Mouse (Mus musculus): ENCODE results near the gene Nhej1. TPM values are rescaled to one million over a fixed set of nuclear protein-coding genes. Genes with fewer than 3 reads are reported as not detected.

Gene Nhej1
- polyA plus RNA-seq, 1 experiment from 2014 or later = 12.1 TPM

- WGBS = 70% methylated on average over 12 of the region's 12 CpGs
- Histone ChIP-seq H3K27me3 (ENCODE audit: control insufficient read depth, insufficient read depth, low read length) (no peaks in the 10 kb centered on the region), H3K4me3 (ENCODE audit: low read depth, low read length) (no peak within 1 kb of the TSS), H3K4me1 (ENCODE audit: control insufficient read depth, insufficient read depth, low read length) (no peaks in the 10 kb centered on the region), H3K9me3 (ENCODE audit: control insufficient read depth, low read length) (no peaks in the 10 kb centered on the region), H3K27ac (ENCODE audit: low read depth, low read length) (no peak within 1 kb of the TSS), H3K9ac (ENCODE audit: low read length) (no peak within 1 kb of the TSS; the same call in 1 of the 2 replicates), H3K36me3 (ENCODE audit: control insufficient read depth, insufficient read depth, low read length) (peaks cover 7% of the 10 kb centered on the region; the same call in 1 of the 2 replicates), H3K4me2 (ENCODE audit: low read depth) (no peak within 1 kb of the TSS)
- no peak for DNase-seq (ENCODE audit: low spot score)
- ATAC-seq (ENCODE audit: insufficient read depth, low FRiP score, low TSS enrichment) = no peak
Measured at GRCm38 (mm10) chr1:75133421-75134207, 8.6 kb upstream of the Nhej1 start, which contains the start of gene Slc23a3. Gene Slc23a3 (minus strand): TSS chr1:75133890.

- Histone ChIP-seq H3K4me2 (ENCODE audit: low read depth) (no peak overlapping the region), H3K27me3 (ENCODE audit: control insufficient read depth, insufficient read depth, low read length) (no peaks in the 10 kb centered on the region), H3K4me1 (ENCODE audit: control insufficient read depth, insufficient read depth, low read length) (no peaks in the 10 kb centered on the region), H3K36me3 (ENCODE audit: control insufficient read depth, insufficient read depth, low read length) (no peaks in the 10 kb centered on the region), H3K9me3 (ENCODE audit: control insufficient read depth, low read length) (no peaks in the 10 kb centered on the region), H3K27ac (ENCODE audit: low read depth, low read length) (no peak overlapping the region), H3K4me3 (ENCODE audit: low read depth, low read length) (no peak overlapping the region), H3K9ac (ENCODE audit: low read length) (no peak overlapping the region)
- DNase-seq (ENCODE audit: low spot score) (no peak), ATAC-seq (ENCODE audit: insufficient read depth, low FRiP score, low TSS enrichment) (no peak)
- WGBS = 77% methylated on average over 3 of the region's 3 CpGs
Measured at GRCm38 (mm10) chr1:75128641-75129040, 3.6 kb upstream of the Nhej1 start.

GRCm38 (mm10) chr1:75125418-75125817 is 418 bp upstream of the Nhej1 start:
- H3K27ac ChIP-seq (ENCODE audit: low read depth, low read length) = no peak overlapping the region
- DNase-seq (ENCODE audit: low spot score) (no peak), ATAC-seq (ENCODE audit: insufficient read depth, low FRiP score, low TSS enrichment) (no peak)
- peak overlapping the region; percentile 48 for H3K4me3 ChIP-seq (ENCODE audit: low read depth, low read length)
- no peaks in the 10 kb centered on the region for H3K27me3 ChIP-seq (ENCODE audit: control insufficient read depth, insufficient read depth, low read length)
- 42% methylated on average over 5 of the region's 5 CpGs for WGBS
- H3K9ac ChIP-seq (ENCODE audit: low read length) = peak overlapping the region; percentile 3; the same call in 1 of the 2 replicates
- no peaks in the 10 kb centered on the region for H3K36me3 ChIP-seq (ENCODE audit: control insufficient read depth, insufficient read depth, low read length)
- peak overlapping the region; percentile 50 for H3K4me2 ChIP-seq (ENCODE audit: low read depth)
- no peaks in the 10 kb centered on the region for H3K4me1 ChIP-seq (ENCODE audit: control insufficient read depth, insufficient read depth, low read length)
- H3K9me3 ChIP-seq (ENCODE audit: control insufficient read depth, low read length) = no peaks in the 10 kb centered on the region

GRCm38 (mm10) chr1:75122211-75122610 is 2.8 kb downstream of the Nhej1 start:
- no peaks in the 10 kb centered on the region for H3K27me3 ChIP-seq (ENCODE audit: control insufficient read depth, insufficient read depth, low read length)
- no peaks in the 10 kb centered on the region for H3K4me1 ChIP-seq (ENCODE audit: control insufficient read depth, insufficient read depth, low read length)
- H3K9ac ChIP-seq (ENCODE audit: low read length) = no peak overlapping the region
- H3K4me2 ChIP-seq (ENCODE audit: low read depth) = no peak overlapping the region
- no peak overlapping the region for H3K27ac ChIP-seq (ENCODE audit: low read depth, low read length)
- WGBS = 83% methylated on average over 3 of the region's 3 CpGs
- ATAC-seq (ENCODE audit: insufficient read depth, low FRiP score, low TSS enrichment) = no peak
- no peaks in the 10 kb centered on the region for H3K36me3 ChIP-seq (ENCODE audit: control insufficient read depth, insufficient read depth, low read length)
- no peak overlapping the region for H3K4me3 ChIP-seq (ENCODE audit: low read depth, low read length)
- DNase-seq (ENCODE audit: low spot score) = no peak
- H3K9me3 ChIP-seq (ENCODE audit: control insufficient read depth, low read length) = no peaks in the 10 kb centered on the region

- Histone ChIP-seq H3K4me2 (ENCODE audit: low read depth) (no peak overlapping the region), H3K27me3 (ENCODE audit: control insufficient read depth, insufficient read depth, low read length) (no peaks in the 10 kb centered on the region), H3K9me3 (ENCODE audit: control insufficient read depth, low read length) (no peaks in the 10 kb centered on the region), H3K4me1 (ENCODE audit: control insufficient read depth, insufficient read depth, low read length) (no peaks in the 10 kb centered on the region), H3K27ac (ENCODE audit: low read depth, low read length) (no peak overlapping the region), H3K9ac (ENCODE audit: low read length) (no peak overlapping the region), H3K4me3 (ENCODE audit: low read depth, low read length) (no peak overlapping the region), H3K36me3 (ENCODE audit: control insufficient read depth, insufficient read depth, low read length) (no peaks in the 10 kb centered on the region)
- ATAC-seq (ENCODE audit: insufficient read depth, low FRiP score, low TSS enrichment) (no peak), DNase-seq (ENCODE audit: low spot score) (no peak)
- WGBS = 37% methylated on average over 4 of the region's 4 CpGs
Measured at GRCm38 (mm10) chr1:75052091-75052490, 72.9 kb downstream of the Nhej1 start.

- H3K36me3 ChIP-seq (ENCODE audit: control insufficient read depth, insufficient read depth, low read length) = no peaks in the 10 kb centered on the region
- H3K4me1 ChIP-seq (ENCODE audit: control insufficient read depth, insufficient read depth, low read length) = no peaks in the 10 kb centered on the region
- DNase-seq (ENCODE audit: low spot score) (no peak), ATAC-seq (ENCODE audit: insufficient read depth, low FRiP score, low TSS enrichment) (no peak)
- H3K9me3 ChIP-seq (ENCODE audit: control insufficient read depth, low read length) = no peaks in the 10 kb centered on the region
- no peaks in the 10 kb centered on the region for H3K27me3 ChIP-seq (ENCODE audit: control insufficient read depth, insufficient read depth, low read length)
- 78% methylated on average over 7 of the region's 7 CpGs for WGBS
- H3K9ac ChIP-seq (ENCODE audit: low read length) = no peak overlapping the region
- H3K4me3 ChIP-seq (ENCODE audit: low read depth, low read length) = no peak overlapping the region
- H3K27ac ChIP-seq (ENCODE audit: low read depth, low read length) = no peak overlapping the region
- H3K4me2 ChIP-seq (ENCODE audit: low read depth) = no peak overlapping the region
Measured at GRCm38 (mm10) chr1:75051428-75051827, 73.6 kb downstream of the Nhej1 start.

- no peak overlapping the region for H3K4me3 ChIP-seq (ENCODE audit: low read depth, low read length)
- no peak overlapping the region for H3K4me2 ChIP-seq (ENCODE audit: low read depth)
- H3K9ac ChIP-seq (ENCODE audit: low read length) = no peak overlapping the region
- no peak for DNase-seq (ENCODE audit: low spot score)
- no peaks in the 10 kb centered on the region for H3K4me1 ChIP-seq (ENCODE audit: control insufficient read depth, insufficient read depth, low read length)
- H3K27me3 ChIP-seq (ENCODE audit: control insufficient read depth, insufficient read depth, low read length) = no peaks in the 10 kb centered on the region
- H3K9me3 ChIP-seq (ENCODE audit: control insufficient read depth, low read length) = no peaks in the 10 kb centered on the region
- no peaks in the 10 kb centered on the region for H3K36me3 ChIP-seq (ENCODE audit: control insufficient read depth, insufficient read depth, low read length)
- no peak for ATAC-seq (ENCODE audit: insufficient read depth, low FRiP score, low TSS enrichment)
- H3K27ac ChIP-seq (ENCODE audit: low read depth, low read length) = no peak overlapping the region
- 85% methylated on average over 2 of the region's 2 CpGs for WGBS
Measured at GRCm38 (mm10) chr1:75048571-75048970, 76.4 kb downstream of the Nhej1 start.

GRCm38 (mm10) chr1:75048041-75048440 is 77.0 kb downstream of the Nhej1 start:
- no peak for DNase-seq (ENCODE audit: low spot score)
- Histone ChIP-seq H3K36me3 (ENCODE audit: control insufficient read depth, insufficient read depth, low read length) (no peaks in the 10 kb centered on the region), H3K4me2 (ENCODE audit: low read depth) (no peak overlapping the region), H3K4me3 (ENCODE audit: low read depth, low read length) (no peak overlapping the region), H3K27ac (ENCODE audit: low read depth, low read length) (no peak overlapping the region), H3K9ac (ENCODE audit: low read length) (no peak overlapping the region), H3K9me3 (ENCODE audit: control insufficient read depth, low read length) (no peaks in the 10 kb centered on the region), H3K27me3 (ENCODE audit: control insufficient read depth, insufficient read depth, low read length) (no peaks in the 10 kb centered on the region), H3K4me1 (ENCODE audit: control insufficient read depth, insufficient read depth, low read length) (no peaks in the 10 kb centered on the region)
- 80% methylated on average over 4 of the region's 4 CpGs for WGBS
- ATAC-seq (ENCODE audit: insufficient read depth, low FRiP score, low TSS enrichment) = no peak

GRCm38 (mm10) chr1:75040429-75040828 is 84.6 kb downstream of the Nhej1 start:
- DNase-seq (ENCODE audit: low spot score) (peak; percentile 30), ATAC-seq (ENCODE audit: insufficient read depth, low FRiP score, low TSS enrichment) (no peak)
- Histone ChIP-seq H3K27me3 (ENCODE audit: control insufficient read depth, insufficient read depth, low read length) (no peaks in the 10 kb centered on the region), H3K36me3 (ENCODE audit: control insufficient read depth, insufficient read depth, low read length) (no peaks in the 10 kb centered on the region), H3K27ac (ENCODE audit: low read depth, low read length) (no peak overlapping the region), H3K9me3 (ENCODE audit: control insufficient read depth, low read length) (no peaks in the 10 kb centered on the region), H3K4me3 (ENCODE audit: low read depth, low read length) (no peak overlapping the region), H3K4me2 (ENCODE audit: low read depth) (no peak overlapping the region), H3K9ac (ENCODE audit: low read length) (no peak overlapping the region), H3K4me1 (ENCODE audit: control insufficient read depth, insufficient read depth, low read length) (no peaks in the 10 kb centered on the region)
- 42% methylated on average over 7 of the region's 7 CpGs for WGBS

Measured in neural tube, embryonic 11.5 days (tissue).